Mouse (Mus musculus) CH12.LX (cell line): ENCODE measurements around the gene Sycn. TPM values are rescaled to one million over a fixed set of nuclear protein-coding genes. Genes with fewer than 3 reads are reported as not detected.
"Not testable (repeated sequence)": the region's sequence is repeated elsewhere in the genome, so short reads cannot be mapped to it uniquely, and the experiment has no call there.

Experiments used
- DNase-seq: peaks from one replicate; pipeline ENCODE4 v3.0.0-alpha.2; 2013; ENCODE audit errors: extremely low read depth
- H3K27ac ChIP-seq: 2 replicates; pipeline ENCODE4 v1.5.1; 2012; ENCODE audit warnings: low read depth, mild to moderate bottlenecking, control low read depth, moderate library complexity; ENCODE audit not compliant: insufficient read depth
- H3K27me3 ChIP-seq: replicated peaks from 2 replicates; pipeline ENCODE3; 2012; ENCODE audit warnings: inconsistent platforms
- H3K36me3 ChIP-seq, 2 experiments: replicated peaks in 1 of 2; 2 replicates each; pipeline versions ENCODE3 to v1.6.1; 2012; ENCODE audit warnings: inconsistent platforms in 1 of 2, low read length in 1 of 2, mild to moderate bottlenecking in 1 of 2, mixed read lengths in 1 of 2, moderate library complexity in 1 of 2; ENCODE audit not compliant: control insufficient read depth in 1 of 2, insufficient read depth in 1 of 2
- H3K4me1 ChIP-seq, 2 experiments: 2 replicates each; pipeline ENCODE4 v1.6.1; 2012; ENCODE audit warnings: inconsistent platforms in 1 of 2, moderate library complexity in 1 of 2; ENCODE audit not compliant: insufficient read depth in 2 of 2, control insufficient read depth in 1 of 2
- H3K4me2 ChIP-seq: 2 replicates; pipeline ENCODE4 v1.6.1; 2012; ENCODE audit warnings: low read depth, mild to moderate bottlenecking, control low read depth; ENCODE audit not compliant: poor library complexity, insufficient read depth, severe bottlenecking
- H3K4me3 ChIP-seq, 3 experiments: fragments of 150-350 bp in 1 of 3; sonication (generic) in 1 of 3; replicated peaks in 1 of 3; 2 replicates each; pipeline versions ENCODE3 to v1.5.1; 2011 to 2012; ENCODE audit warnings: low read depth in 2 of 3, low read length in 2 of 3, mild to moderate bottlenecking in 2 of 3, moderate library complexity in 2 of 3, control low read depth in 1 of 3, improper control_type of control experiment in 1 of 3, inconsistent platforms in 1 of 3, mixed read lengths in 1 of 3; ENCODE audit not compliant: poor library complexity in 1 of 3
- H3K79me2 ChIP-seq: replicated peaks from 2 replicates; pipeline ENCODE4 v1.6.1; 2012; ENCODE audit warnings: mild to moderate bottlenecking, moderate library complexity; ENCODE audit not compliant: control insufficient read depth, poor library complexity, insufficient read depth, severe bottlenecking; ENCODE audit errors: extremely low read depth
- H3K9ac ChIP-seq: 2 replicates; pipeline ENCODE4 v1.6.1; 2012; ENCODE audit warnings: low read depth, mild to moderate bottlenecking, control low read depth, moderate library complexity; ENCODE audit not compliant: insufficient read depth
- H3K9me3 ChIP-seq: replicated peaks from 2 replicates; pipeline ENCODE3; 2012; ENCODE audit warnings: low read length, inconsistent platforms, mixed read lengths
- BHLHE40 ChIP-seq: IDR thresholded peaks from 2 replicates; pipeline ENCODE4 v1.6.1; 2011; ENCODE audit warnings: mild to moderate bottlenecking, low read depth, low read length, improper control_type of control experiment
- CHD1 ChIP-seq: IDR thresholded peaks from 2 replicates; pipeline ENCODE4 v1.6.1; 2012; ENCODE audit warnings: low read depth, low read length, improper control_type of control experiment, inconsistent platforms
- CHD2 ChIP-seq: IDR thresholded peaks from 2 replicates; pipeline ENCODE4 v1.6.1; 2011; ENCODE audit warnings: low read length, improper control_type of control experiment
- CTCF ChIP-seq, 2 experiments: IDR thresholded peaks in 1 of 2; conservative IDR thresholded peaks in 1 of 2; 2 replicates each; pipeline ENCODE4 v1.5.1; 2011 to 2012; ENCODE audit warnings: low read depth in 2 of 2, low read length in 2 of 2, improper control_type of control experiment in 1 of 2, inconsistent platforms in 1 of 2, mild to moderate bottlenecking in 1 of 2, moderate library complexity in 1 of 2
- ELF1 ChIP-seq: IDR thresholded peaks from 2 replicates; pipeline ENCODE4 v1.6.1; 2014; ENCODE audit warnings: low read depth, mild to moderate bottlenecking, inconsistent platforms, low read length, improper control_type of control experiment
- HCFC1 ChIP-seq: IDR thresholded peaks from 2 replicates; pipeline ENCODE4 v1.6.1; 2012; ENCODE audit warnings: low read depth, mild to moderate bottlenecking, inconsistent platforms, low read length, improper control_type of control experiment
- JUN ChIP-seq: IDR thresholded peaks from 2 replicates; pipeline ENCODE4 v1.6.1; 2011; ENCODE audit warnings: low read depth, mild to moderate bottlenecking, low read length, improper control_type of control experiment, moderate library complexity; ENCODE audit not compliant: insufficient read depth
- JUND ChIP-seq: conservative IDR thresholded peaks from 2 replicates; pipeline ENCODE4 v1.6.1; 2011; ENCODE audit warnings: low read depth, low read length, improper control_type of control experiment
- MAFK ChIP-seq: IDR thresholded peaks from 2 replicates; pipeline ENCODE4 v1.6.1; 2011; ENCODE audit warnings: low read length, improper control_type of control experiment; ENCODE audit not compliant: insufficient replicate concordance
- MAZ ChIP-seq: IDR thresholded peaks from 2 replicates; pipeline ENCODE4 v1.6.1; 2012; ENCODE audit warnings: low read depth, mild to moderate bottlenecking, inconsistent platforms, low read length, improper control_type of control experiment, moderate library complexity
- MXI1 ChIP-seq: IDR thresholded peaks from 2 replicates; pipeline ENCODE4 v1.6.1; 2011; ENCODE audit warnings: mild to moderate bottlenecking, low read depth, low read length, improper control_type of control experiment
- MYC ChIP-seq: IDR thresholded peaks from 2 replicates; pipeline ENCODE4 v1.6.1; 2011; ENCODE audit warnings: low read depth, mild to moderate bottlenecking, improper control_type of control experiment, low read length
- NELFE ChIP-seq: IDR thresholded peaks from 2 replicates; pipeline ENCODE4 v1.6.1; 2011; ENCODE audit warnings: low read depth, low read length, improper control_type of control experiment
- PAX5 ChIP-seq: IDR thresholded peaks from 2 replicates; pipeline ENCODE4 v1.6.1; 2012; ENCODE audit warnings: low read length, inconsistent platforms, mixed read lengths
- POLR2A ChIP-seq: IDR thresholded peaks from 2 replicates; pipeline ENCODE4 v1.6.1; 2011; ENCODE audit warnings: low read depth, mild to moderate bottlenecking, improper control_type of control experiment, low read length
- RAD21 ChIP-seq: IDR thresholded peaks from 2 replicates; pipeline ENCODE4 v1.6.1; 2011; ENCODE audit warnings: low read depth, mild to moderate bottlenecking, low read length, improper control_type of control experiment, moderate library complexity
- SIN3A ChIP-seq: IDR thresholded peaks from 2 replicates; pipeline ENCODE4 v1.6.1; 2012; ENCODE audit warnings: low read length, improper control_type of control experiment, inconsistent platforms
- SMC3 ChIP-seq: IDR thresholded peaks from 2 replicates; pipeline ENCODE4 v1.6.1; 2011; ENCODE audit warnings: low read depth, low read length, improper control_type of control experiment
- TBP ChIP-seq: conservative IDR thresholded peaks from 2 replicates; pipeline ENCODE4 v1.6.1; 2011; ENCODE audit warnings: low read depth, low read length, improper control_type of control experiment
- TCF12 ChIP-seq: IDR thresholded peaks from 2 replicates; pipeline ENCODE4 v1.6.1; 2014; ENCODE audit warnings: low read depth, mild to moderate bottlenecking, inconsistent platforms, low read length, improper control_type of control experiment
- UBTF ChIP-seq: IDR thresholded peaks from 2 replicates; pipeline ENCODE4 v1.6.1; 2012; ENCODE audit warnings: low read depth, mild to moderate bottlenecking, inconsistent platforms, low read length, improper control_type of control experiment, moderate library complexity
- ZC3H11A ChIP-seq: IDR thresholded peaks from 2 replicates; pipeline ENCODE4 v1.6.1; 2012; ENCODE audit warnings: low read depth, mild to moderate bottlenecking, inconsistent platforms, low read length, improper control_type of control experiment
- ZMIZ1 ChIP-seq: IDR thresholded peaks from 2 replicates; pipeline ENCODE4 v1.6.1; 2012; ENCODE audit warnings: low read depth, mild to moderate bottlenecking, inconsistent platforms, low read length, improper control_type of control experiment
- dilution Hi-C: fragments of 300-500 bp; cut with MboI; formaldehyde crosslinking; loops from 2 replicates; pipeline ENCODE4 v1.14.3; 2020; ENCODE audit warnings: low sequenced_read_pairs; ENCODE audit not compliant: extremely low pct_unique_long_range_greater_than_20kb, extremely low pct_ligation_motif_present
- in situ Hi-C: fragments of 300-500 bp; cut with MboI; formaldehyde crosslinking; loops from 3 replicates; pipeline ENCODE4 v1.14.3; 2019; ENCODE audit warnings: low sequenced_read_pairs, low pct_ligation_motif_present, low pct_unique_long_range_greater_than_20kb, mixed read lengths
- polyA plus RNA-seq: library from polyadenylated mRNA; unstranded; fragments of >175 nt; gene quantifications from 2 replicates; pipeline ENCODE4 v1.2.1, GENCODE M21; 2012; ENCODE audit warnings: low read depth; ENCODE audit not compliant: insufficient read length
- total RNA-seq, 2 experiments: library from RNA; depleted of rRNA; stranded (reverse); fragments of 300-350 nt in 1 of 2; fragments of >200 nt in 1 of 2; gene quantifications; 2 replicates each; pipeline ENCODE4 v1.2.3; 2012 to 2014

Gene Sycn
- total and polyA plus RNA-seq, 3 experiments = not detected

GRCm38 (mm10) chr7:28511441-28511840 lies 29.2 kb upstream of the Sycn start:
- Histone ChIP-seq H3K36me3 (no peaks in the 10 kb centered on the region), H3K9ac (0 out of 2 replicates have a peak overlapping the region, but pooled peaks have one; percentile 23), H3K4me2 (peak overlapping the region; percentile 8; the same call in 1 of the 2 replicates), H3K79me2 (no peaks in the 10 kb centered on the region), H3K4me3 (no peak overlapping the region), H3K4me1 (peaks cover 0 to 10% of the 10 kb centered on the region in 2 experiments; a peak in 1 of 4 replicates)
- no peak for DNase-seq
- dilution Hi-C loops = no loop called here
- in situ Hi-C loops = no loop called here
- TF ChIP-seq MXI1 (no peak), UBTF (peak; percentile 98), CTCF (conservative IDR thresholded peaks at IDR 0.05 in 1 of 2, IDR thresholded peaks at IDR 0.05 in 1 of 2; ENCODE audit: low read depth in 2 of 2, low read length in 2 of 2) (0 out of 4 replicates have a peak, but pooled peaks of 1 of the 2 experiments have one; percentile 2), HCFC1 (no peak), CHD1 (no peak), TBP (peak; percentile 96)
- TF ChIP-seq, all 38 proteins: peak for 3
- H3K27ac ChIP-seq = no peak overlapping the region
- peaks cover 54% of the 10 kb centered on the region for H3K27me3 ChIP-seq
- H3K9me3 ChIP-seq = no peaks in the 10 kb centered on the region

- H3K9ac ChIP-seq, dilution Hi-C loops, DNase-seq, in situ Hi-C loops, H3K4me2 ChIP-seq, H3K79me2 ChIP-seq, H3K9me3 ChIP-seq, H3K27ac ChIP-seq, H3K4me1 ChIP-seq, H3K4me3 ChIP-seq, H3K36me3 ChIP-seq: not testable (repeated sequence)
- peaks cover 24% of the 10 kb centered on the region for H3K27me3 ChIP-seq
These were observed 18.1 kb upstream of the Sycn start, which contains the start of gene Ifnl3 for GRCm38 (mm10) chr7:28522536-28522935. Gene Ifnl3 (plus strand): TSS chr7:28522836.

DNA sequence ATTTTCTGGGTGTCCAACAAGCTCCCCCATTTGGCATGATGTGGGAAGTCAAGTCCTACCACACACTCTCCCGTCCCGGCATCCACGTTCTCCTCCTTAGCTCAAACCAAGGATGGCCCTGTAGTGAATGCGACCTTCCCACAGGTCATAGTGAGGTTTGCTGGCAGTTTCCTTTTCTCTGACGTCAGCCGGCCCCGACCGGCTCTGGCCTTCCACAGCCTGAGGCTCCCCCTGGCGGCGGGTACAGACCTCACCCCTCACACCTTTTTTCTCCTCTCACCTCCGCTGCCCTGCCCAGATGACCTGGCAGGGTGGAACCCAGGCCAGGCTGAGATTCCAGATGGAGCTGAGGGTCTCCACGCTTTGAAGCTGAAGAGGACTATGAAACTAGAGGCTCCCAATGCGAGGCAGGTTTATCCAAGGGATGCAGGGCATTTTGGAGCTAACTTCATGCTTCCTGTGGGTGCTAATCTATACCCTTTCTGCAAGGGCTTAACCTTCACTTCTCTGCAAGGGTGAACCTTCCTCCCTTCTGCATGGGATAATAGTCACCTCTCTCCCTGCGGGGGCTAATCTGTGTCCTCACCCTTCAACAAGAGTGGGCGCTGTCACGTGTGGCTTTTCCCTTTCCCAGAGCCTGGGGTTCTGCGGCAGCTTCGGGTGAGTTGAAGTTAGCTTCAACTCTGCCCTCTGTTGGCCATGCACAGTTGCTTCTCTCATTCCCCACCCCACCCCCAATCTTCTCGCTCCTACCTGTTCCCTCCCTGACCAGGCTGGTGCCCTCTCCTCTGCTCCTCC lies 12.6 kb upstream of the Sycn start:
- DNase-seq = peak; percentile 86
- Histone ChIP-seq H3K4me3 (no peak overlapping the region), H3K4me1 (peaks cover under 1 to 15% of the 10 kb centered on the region in 2 experiments), H3K9me3 (no peaks in the 10 kb centered on the region), H3K9ac (no peak overlapping the region), H3K79me2 (no peaks in the 10 kb centered on the region), H3K27ac (no peak overlapping the region), H3K4me2 (peak overlapping the region; percentile 74), H3K36me3 (no peaks in the 10 kb centered on the region), H3K27me3 (peaks cover 12% of the 10 kb centered on the region)
- in situ Hi-C loops (no loop called here), dilution Hi-C loops (no loop called here)
- TF ChIP-seq SIN3A (no peak), PAX5 (no peak), MAFK (no peak), BHLHE40 (peak; percentile 67), ELF1 (no peak), MXI1 (0 out of 2 replicates have a peak, but pooled peaks have one; percentile 26), ZC3H11A (peak; percentile 65; the same call in 1 of the 2 replicates), HCFC1 (no peak), JUN (peak; percentile 18; the same call in 1 of the 2 replicates), CTCF (conservative IDR thresholded peaks at IDR 0.05 in 1 of 2, IDR thresholded peaks at IDR 0.05 in 1 of 2; ENCODE audit: low read depth in 2 of 2, low read length in 2 of 2) (peak; percentile 43 to 96; a peak in 3 of 4 replicates), TBP (no peak), MAZ (0 out of 2 replicates have a peak, but pooled peaks have one; percentile 1), MYC (no peak), CHD2 (peak; percentile 82), POLR2A (peak; percentile 48; the same call in 1 of the 2 replicates), SMC3 (peak; percentile 95), TCF12 (peak; percentile 41; the same call in 1 of the 2 replicates), ZMIZ1 (no peak), RAD21 (peak; percentile 89), NELFE (peak; percentile 38; the same call in 1 of the 2 replicates), JUND (0 out of 2 replicates have a peak, but pooled peaks have one; percentile 9)
